Mouse (Mus musculus) large intestine, adult 2 months (tissue): Measurements from ENCODE around the gene Brinp2. TPM values are rescaled to one million over a fixed set of nuclear protein-coding genes. Genes with fewer than 3 reads are reported as not detected.

Experiments used
- DNase-seq: peaks from one replicate; pipeline ENCODE4 v3.0.0-alpha.2; 2012; ENCODE audit warnings: low read depth, low spot score
- WGBS: fragments of 180-500 bp; shearing (Covaris S2); methylation state at CpG from one replicate; pipeline ENCODE4 v1.1.7; 2018; 5-methylcytosine and 5-hydroxymethylcytosine counted together
- polyA plus RNA-seq: library from polyadenylated mRNA; depleted of rRNA; stranded (reverse); fragments of >200 nt; gene quantifications from 2 replicates; pipeline ENCODE4 v1.2.3, GENCODE M21; 2012

Gene Brinp2
- polyA plus RNA-seq, 1 experiment, result 0.89 TPM

DNA sequence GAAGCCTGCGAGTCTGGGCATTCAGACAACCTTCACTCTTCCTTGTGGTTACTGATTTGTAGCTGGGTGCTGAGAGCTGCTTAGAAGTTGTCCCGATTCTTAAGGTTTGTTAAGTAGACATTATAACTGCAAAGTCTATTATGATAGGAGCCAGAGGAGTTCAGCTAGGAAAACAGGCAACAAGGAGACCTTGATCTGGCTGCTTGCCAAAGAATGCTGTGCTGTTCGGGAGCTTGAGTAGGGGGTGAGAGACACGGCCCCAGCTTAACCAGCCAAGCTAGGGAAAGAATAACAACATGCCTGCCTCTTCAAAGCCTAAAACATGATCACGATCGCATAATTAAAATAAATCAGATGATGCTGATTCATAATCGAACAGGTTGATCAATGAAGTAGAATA lies 59.1 kb downstream of the Brinp2 start:
- DNase-seq, result no peak
- WGBS, result 61% methylated on average over 7 of the region's 7 CpGs

DNA sequence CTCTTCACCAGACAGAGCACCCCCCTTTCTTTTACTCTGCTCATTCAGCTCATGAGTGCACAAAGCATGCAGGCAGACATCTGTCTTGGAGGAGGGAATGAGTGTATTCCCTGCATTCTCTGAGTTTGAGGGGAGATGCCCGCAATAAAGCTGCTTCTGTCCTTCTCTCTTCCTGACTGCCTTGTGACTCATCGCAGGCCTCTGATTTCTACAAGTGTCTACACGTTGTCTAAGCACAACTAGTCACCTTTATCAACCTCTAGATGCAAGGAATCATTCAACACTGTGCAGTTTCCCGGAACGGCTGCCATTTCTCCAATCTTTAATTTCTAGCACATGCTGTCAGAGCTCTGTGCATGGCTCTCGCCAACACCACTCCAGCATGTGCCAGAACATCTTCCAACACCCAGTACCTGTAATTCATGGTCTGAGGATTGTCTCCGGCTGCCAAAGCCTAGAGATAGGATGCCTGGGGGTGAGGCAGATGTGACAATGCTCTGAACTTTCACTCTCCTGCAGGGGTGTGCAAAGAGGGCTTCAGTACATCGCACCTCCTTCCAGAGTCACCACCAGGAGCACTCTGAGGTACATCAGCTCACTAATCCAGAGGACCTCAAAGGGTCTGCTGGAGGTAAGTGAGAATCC lies 59.7 kb downstream of the Brinp2 start:
- no peak for DNase-seq
- 77% methylated on average over 8 of the region's 8 CpGs for WGBS

DNA sequence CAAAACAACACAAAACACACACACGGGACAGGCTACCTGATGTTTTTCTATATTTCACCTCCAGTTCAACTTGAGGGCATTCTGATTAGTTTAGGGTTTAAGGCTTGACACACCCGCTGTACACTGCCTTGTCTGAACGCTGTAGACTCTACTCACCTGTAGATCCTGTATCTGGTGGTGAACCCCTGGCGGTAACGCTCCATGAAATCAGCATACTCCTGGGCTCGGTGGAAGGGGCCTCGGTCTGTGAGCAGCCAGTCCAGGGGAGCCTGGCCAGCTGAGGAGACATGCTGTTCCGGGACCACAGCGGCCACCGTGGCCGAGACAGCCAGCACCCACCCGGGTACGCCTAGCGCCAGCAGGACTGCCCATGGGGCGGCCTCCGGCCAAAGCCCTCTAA lies 60.9 kb downstream of the Brinp2 start:
- 59% methylated on average over 16 of the region's 16 CpGs for WGBS
- no peak for DNase-seq

DNA sequence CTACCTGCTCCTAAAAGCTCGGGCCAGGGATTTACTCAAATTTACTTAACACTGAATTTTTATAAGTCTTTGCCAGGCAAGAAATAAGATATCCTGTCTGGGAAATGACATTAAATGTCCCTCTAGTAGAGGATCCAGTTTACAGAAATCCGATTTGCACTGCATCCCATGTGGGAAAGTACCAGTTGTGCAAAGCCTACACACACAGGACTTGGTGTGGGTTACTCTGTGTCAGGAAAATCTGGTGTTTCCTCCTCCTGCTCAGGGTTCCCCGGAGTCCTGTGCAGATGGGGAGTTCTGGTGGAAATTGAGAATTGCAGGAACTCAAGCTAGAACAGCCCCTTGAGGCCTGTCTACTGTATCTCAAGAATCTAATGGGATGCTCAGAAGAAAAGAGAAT lies 70.9 kb downstream of the Brinp2 start:
- 62% methylated on average over 3 of the region's 3 CpGs for WGBS
- no peak for DNase-seq

DNA sequence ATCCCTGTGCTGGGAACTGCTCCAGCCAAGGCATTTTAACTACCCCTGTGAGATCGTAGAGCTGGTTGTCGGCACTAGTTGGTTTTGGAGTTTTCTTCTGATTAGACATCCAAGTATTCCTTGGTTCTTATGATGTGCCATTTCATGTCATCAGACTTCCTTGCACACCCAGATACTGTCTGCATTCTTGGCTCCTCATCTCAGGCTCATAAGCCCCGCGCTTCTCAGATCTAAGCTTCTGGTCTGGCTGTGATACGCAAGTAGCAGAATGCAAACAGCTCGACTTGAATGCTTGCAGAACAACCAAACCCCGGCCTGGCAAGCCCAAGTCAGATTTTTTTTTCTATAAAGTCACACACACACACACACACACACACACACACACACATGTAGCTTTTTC lies 72.3 kb downstream of the Brinp2 start:
- DNase-seq, result no peak
- 70% methylated on average over 7 of the region's 7 CpGs for WGBS

DNA sequence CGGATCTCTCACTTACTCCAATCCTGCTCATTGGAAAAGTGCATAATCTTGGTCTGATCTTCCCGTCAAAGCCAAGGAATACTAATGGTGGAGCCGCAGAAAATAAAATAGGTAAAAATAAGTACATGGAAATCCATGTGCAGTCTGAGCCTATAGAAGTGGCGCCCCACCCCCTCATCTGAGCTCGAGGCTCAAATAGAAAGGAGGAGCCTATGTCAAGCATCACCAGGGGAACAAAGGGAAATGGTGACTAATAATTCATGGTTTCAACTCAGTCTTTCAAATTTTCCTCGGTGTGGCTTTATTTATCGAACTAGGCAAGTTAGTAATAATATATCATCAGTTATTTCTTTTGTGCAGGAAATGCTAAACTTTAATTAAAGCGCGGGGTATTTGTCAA lies 84.1 kb downstream of the Brinp2 start:
- WGBS, result 81% methylated on average over 9 of the region's 9 CpGs

DNA sequence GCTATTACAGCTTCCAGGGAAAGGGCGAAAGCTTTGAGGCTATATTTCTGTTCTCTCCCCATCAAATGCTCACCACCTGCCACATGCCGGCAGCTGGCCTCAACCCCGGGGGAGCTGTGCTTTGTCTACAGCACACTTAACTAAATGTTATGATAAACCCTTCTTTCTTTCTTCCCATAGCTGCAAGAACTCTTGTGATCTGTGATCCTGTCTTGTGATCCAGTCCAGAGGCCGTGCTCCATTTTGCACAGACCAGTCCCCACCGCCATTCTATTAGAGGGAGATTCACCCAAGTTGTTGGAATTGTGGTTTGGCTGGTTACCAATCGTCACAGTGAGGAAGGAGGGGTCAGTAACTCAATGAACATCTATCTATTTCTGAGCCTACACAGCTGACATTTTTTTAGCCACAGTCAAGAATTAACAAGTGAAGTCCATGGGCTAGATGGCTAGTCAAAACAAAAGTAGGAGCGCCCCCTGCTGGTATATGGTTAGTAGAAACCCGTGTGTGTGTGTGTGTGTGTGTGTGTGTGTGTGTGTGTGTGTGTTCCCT lies 89.0 kb downstream of the Brinp2 start:
- DNase-seq, result no peak

More for the DNA sequence above, 84.1 kb downstream of the Brinp2 start:
- no peak for DNase-seq

DNA sequence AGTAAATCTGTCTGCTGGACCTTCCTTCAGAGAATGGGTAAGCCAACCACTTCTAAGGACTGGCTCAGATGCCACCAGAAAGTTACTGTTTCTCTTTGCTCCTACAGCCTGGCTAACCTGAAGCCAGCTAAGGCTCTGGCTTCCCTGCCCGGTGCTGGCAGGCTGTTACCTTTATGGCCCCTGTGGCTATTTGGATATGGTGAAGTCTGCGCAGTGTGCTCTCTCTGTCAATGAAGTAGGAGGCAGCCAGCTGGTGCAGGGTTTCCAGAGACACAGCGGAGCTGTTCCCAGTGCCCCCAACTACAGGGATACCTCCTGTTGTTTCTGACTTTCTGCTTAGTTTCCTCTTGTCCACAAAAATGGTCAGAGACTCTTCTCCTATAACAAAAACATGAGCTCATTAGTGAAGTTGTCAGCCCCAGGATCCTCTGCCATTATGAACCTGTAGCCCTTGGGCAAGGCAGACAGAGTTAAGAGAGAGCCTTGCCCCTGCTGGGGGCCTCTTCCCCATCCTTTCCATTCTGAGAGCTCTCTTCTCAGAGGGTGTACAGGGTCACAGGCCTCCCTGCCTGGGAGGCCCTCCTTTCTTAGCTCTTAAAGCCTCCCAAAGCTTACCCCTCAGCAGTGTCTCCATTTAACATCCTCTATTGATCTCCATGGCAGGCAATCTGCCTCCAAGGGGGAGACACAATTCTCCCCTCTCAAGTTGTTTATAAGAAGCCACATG lies 89.7 kb downstream of the Brinp2 start:
- no peak for DNase-seq
- 34% methylated on average over 3 of the region's 3 CpGs for WGBS

More for the DNA sequence above, 89.0 kb downstream of the Brinp2 start:
- 47% methylated on average over 8 of the region's 8 CpGs for WGBS

DNA sequence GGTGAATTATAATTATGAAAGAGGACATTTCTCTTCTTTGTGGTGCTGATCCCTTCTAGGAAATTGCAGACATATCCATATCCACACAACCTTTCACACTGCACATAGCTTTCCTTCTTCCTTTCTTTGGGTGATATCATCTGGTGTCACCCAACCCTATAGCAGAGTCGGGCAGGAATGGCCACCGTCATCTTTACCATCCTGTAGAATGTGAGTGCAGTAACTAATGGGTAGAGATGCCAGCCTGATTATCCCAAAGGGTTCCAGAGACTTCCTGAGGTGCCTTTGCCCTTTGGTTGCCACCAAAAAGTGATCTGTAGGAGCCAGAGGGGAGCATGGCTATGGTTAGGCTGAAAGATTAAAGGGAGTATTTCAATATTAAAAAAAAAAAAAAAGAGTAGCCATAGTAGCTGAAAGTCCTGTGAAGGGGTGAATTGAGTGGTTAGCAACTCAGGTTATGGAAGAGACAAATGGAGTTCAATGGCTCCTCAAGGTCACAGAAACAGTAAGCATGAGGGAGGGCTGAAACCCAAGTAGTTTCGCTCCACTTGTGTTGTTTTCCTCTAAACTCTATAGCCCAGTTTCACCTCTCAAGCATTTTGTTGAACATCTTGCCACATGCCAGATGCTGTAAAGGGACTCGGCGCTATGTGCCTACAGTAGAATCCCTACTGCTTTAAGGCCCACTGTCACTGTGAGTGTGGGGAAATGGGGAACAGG lies 96.5 kb downstream of the Brinp2 start:
- 88% methylated on average over 5 of the region's 5 CpGs for WGBS
- DNase-seq, result no peak

DNA sequence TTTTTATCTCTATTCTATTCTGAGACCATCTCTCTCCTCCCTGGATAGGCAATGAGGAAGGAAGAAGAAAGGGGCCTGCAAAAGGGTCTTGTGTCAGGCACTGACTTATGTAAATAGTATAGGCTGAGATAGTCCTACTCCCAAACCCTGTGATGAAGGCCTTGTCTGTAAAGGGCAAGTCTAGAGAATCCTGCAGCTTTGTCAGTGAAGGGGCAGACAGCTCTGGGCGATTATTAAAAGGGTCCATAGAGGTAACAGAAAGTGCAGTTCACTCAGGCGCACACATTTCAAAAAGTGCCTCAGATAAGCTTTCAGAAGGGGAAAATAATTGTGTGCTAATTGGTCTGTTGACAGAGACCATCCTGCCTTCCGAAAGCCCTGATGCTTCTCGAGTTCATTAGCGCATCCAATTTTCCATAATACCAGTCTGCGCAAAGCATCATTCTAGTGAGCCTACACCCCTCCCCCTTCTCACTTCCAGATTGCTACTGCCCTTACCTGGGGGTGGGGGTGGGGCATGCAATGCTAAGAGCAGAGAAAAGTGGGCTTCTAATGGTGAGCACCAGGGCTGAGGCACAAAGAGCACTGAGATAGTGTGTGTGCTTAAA lies 97.3 kb downstream of the Brinp2 start:
- 83% methylated on average over 6 of the region's 6 CpGs for WGBS
- DNase-seq, result no peak

DNA sequence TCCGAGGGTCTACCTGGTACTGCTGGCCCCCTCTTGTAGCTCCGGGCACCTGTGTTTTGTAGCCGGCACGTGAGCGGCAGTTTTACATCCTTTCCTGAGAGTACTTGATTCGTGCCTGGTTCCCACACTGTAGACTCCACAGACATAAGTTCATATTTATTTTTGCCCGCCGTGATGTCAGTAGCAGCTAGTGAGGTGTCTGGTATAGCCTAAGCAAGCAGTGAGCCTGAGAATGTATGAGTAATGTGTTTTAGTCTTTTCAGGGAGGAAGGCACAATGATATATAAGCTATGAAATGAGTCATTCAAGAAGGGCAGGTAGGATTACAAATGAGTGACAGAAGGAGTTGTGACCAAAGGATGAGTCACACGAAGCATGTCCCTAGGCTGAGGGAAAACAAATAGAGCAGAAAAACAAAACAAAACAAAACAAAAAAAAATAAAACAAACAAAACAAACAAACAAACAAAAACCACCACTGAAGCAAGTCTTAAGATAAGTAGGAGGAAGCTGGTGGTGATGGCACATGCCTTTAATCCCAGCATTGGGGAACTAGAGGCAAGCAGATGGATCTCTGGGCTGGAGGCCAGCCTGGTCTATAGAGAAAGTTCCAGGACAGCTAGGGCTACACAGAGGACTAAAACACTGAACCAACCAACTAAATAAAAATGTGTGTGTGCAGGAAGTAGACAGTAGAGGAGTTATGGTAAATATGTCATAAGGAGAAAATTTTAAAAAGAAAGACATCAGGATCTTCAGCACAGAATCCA lies 100.0 kb downstream of the Brinp2 start:
- no peak for DNase-seq

DNA sequence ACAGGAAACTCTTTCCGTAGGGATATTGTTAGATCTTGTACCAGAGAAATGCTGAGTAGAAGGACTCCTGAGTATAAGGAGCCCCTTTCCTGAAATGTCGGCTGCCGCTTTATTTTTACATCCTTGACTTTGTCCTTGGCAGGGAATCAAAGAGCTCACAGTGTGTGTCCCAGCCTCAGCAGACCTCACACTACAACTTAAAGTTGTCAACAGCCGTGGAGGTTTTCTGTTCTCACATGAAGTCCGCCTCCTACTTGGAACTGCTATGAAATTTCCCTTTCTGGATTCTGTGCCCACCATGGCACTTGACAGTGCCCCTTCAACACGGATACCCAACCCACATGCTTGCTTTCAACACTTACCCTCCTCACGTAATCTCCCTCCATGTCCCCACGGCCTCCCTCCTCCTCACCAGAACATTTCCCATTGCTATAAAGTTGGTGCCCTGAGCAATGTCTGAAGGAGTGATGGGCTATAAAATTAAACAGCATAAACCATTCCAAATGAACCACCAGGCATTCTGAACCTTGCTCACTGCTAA lies 103.4 kb downstream of the Brinp2 start:
- DNase-seq, result no peak
- WGBS, result 75% methylated on average over 8 of the region's 8 CpGs

More for the DNA sequence above, 100.0 kb downstream of the Brinp2 start:
- 86% methylated on average over 9 of the region's 9 CpGs for WGBS

DNA sequence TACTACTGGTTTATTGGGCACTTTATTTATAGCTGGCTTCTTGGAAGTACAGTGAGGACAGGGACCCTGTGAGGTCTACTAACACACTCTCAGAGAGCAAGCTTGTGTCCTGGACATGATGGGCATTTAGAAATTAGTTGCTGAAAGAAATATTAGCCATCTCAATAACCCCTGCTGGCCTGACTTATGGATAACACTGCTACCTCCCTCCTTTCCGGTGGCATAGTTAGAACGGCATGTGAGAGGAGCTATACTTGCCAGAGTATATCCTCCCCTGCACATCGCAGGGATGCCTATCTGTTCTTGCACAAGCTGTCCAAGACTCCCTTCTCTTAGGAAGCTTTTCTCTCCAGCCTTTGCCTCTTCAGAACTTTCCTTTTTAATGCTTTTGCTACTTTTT lies 107.9 kb downstream of the Brinp2 start:
- WGBS, result 85% methylated on average over 3 of the region's 3 CpGs
- DNase-seq, result no peak

DNA sequence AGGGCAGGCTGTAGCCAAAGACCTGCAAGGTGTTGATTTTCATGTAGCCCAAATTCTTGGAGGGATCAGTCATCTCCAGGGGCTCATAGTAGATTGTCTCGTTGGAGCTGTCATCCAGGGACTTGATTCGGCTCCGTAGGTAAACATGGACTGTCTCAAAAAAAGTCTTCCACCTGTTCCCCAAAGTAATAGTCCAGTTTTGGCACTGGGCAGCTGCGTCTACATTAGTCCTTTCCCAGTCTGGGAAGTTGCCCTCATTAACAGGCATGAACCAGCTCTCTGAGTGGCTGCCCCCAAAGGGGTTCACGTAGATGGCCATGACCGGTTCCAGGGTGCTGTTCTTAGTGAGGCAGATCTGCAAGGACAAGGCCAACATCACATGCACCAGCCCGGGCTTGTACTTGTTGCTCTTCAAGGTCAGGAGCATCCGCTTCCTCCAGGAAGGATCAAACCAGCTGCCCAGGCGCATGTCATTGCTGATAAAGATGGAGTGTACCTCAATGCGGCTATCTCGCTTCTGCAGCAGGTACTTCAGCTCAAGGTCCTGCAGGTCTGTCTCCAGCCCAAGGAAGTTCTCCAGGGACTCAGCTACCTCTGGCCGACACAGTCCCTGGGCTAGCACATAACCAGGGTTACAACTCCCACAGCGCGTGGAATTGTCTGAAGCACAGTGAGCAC lies 109.5 kb downstream of the Brinp2 start:
- 92% methylated on average over 14 of the region's 14 CpGs for WGBS
- DNase-seq, result no peak

DNA sequence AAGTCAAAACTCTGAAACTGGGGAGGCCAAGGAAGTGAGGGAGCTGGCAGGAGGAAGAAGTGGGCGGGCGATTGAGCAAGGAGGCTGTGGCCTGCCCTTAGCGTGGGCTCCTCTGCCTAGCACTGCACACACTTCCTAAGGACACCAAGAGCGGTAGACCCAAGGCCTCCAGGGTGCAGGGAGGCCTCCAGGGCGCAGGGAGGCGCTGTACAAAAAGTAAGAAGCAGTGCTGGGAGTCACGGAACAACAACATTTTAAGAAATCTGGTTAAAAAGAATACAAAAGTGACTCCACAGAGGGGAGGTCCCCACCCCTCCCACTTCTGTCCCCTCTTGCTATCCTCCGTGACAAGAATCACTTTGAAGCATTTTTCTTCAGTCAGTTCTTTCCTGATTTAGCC lies 110.6 kb downstream of the Brinp2 start:
- 78% methylated on average over 8 of the region's 8 CpGs for WGBS
- no peak for DNase-seq

DNA sequence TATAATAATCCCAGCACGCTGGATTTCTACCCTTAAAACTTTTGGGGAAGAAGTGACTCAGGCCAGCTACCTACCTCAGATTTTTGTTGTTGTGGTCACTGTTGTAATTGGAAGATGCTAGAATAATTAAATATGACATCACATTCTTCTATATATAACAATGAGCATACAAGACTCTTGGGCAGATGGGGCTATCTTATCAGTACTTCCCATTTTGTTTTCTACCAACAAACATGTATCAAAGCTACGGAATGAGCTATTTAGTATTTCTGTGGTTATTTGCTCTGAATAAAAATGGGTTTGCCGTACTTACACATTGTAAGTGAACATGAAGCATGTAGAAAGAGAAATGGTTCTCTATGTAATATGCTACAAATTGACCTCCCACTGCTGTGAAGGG lies 112.1 kb downstream of the Brinp2 start:
- DNase-seq, result no peak
- 89% methylated on average over 3 of the region's 3 CpGs for WGBS

DNA sequence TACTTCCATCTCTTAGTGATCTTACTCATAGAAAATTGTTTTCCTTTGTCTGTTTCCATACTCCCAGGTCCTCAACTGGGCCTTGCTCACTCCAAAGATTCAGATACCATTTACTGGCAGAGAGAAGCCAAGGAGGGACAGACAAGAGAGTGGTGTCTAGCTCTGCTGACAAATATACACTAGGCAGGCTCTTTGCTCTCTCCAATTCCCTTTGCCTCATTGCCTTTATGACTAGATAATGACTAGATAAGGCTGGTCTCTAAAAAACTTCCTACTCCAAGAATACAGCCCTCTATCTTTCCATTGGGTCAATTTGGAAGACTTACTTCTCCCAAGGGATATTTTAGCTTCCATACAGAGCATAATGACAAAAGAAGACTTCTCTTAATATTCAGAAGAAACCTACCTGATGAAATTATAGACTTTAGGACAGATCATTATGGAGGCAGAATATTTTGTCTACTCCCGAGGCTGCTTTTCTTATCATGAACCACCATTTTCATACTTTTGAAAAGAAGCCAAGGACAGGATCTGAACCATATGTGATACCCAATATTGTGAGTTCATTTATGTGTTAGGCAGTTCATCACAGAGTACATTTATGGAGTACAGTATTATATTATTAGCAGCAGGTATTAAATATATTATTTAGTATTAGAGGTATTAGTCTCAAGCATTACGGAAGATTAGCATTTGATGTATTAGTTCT lies 114.1 kb downstream of the Brinp2 start:
- no peak for DNase-seq
- WGBS, result 84% methylated on average over 2 of the region's 2 CpGs

DNA sequence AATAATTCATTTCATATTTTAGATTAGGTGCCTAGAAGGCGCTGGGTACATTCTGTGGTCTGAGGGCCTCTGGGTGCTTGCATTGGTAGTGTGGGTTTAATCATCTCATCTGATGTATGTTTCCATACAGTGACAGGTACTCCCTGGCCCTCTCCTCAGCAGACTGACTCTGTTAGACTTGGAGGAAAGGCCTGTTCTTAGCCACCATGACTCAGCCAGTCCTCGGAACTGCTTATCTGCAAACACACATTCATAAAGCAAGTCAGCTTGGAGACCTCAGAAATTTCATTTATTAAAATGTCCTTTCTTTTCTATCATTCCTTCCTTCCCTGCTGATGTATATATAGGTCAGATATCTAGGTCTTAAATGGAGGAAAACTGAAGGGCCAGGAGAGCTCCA lies 116.3 kb downstream of the Brinp2 start:
- 67% methylated on average over 2 of the region's 2 CpGs for WGBS
- DNase-seq, result no peak
